Mouse (Mus musculus) layer of hippocampus, adult 2 months (tissue): Measurements from ENCODE around the gene Ppp3cb. TPM values are rescaled to one million over a fixed set of nuclear protein-coding genes. Genes with fewer than 3 reads are reported as not detected.
A peak's percentile ranks its signal among the peaks of the same experiment; 100 is the strongest.

Experiments
- DNase-seq, 2 experiments: peaks; one replicate each; pipeline ENCODE4 v3.0.0; 2022; ENCODE audit warnings: low spot score in 2 of 2
- H3K27ac ChIP-seq: fragments of 200-600 bp; 2 replicates; pipeline ENCODE4 v1.8.1; 2022
- H3K4me3 ChIP-seq: fragments of 200-600 bp; 2 replicates; pipeline ENCODE4 v1.8.1; 2022; ENCODE audit warnings: mild to moderate bottlenecking
- CTCF ChIP-seq: fragments of 200-600 bp; conservative IDR thresholded peaks from 2 replicates; pipeline ENCODE4 v1.8.1; 2022; ENCODE audit warnings: antibody characterized with exemption, mild to moderate bottlenecking, moderate library complexity
- total RNA-seq, 2 experiments: library from RNA; stranded (reverse); gene quantifications; 2 replicates each; pipeline ENCODE4 v1.2.3; 2021

Gene Ppp3cb
- total RNA-seq, 2 experiments from 2014 or later, result 302 to 305 TPM

GRCm38 (mm10) chr14:20544467-20545411 lies 1.6 kb downstream of the Ppp3cb start:
- DNase-seq, result no peak
- TF ChIP-seq CTCF, result peak; percentile 31; the same call in 1 of the 2 replicates
- Histone ChIP-seq H3K27ac (peak overlapping the region; percentile 98; the same call in 1 of the 2 replicates), H3K4me3 (peak overlapping the region; percentile 68)

DNA sequence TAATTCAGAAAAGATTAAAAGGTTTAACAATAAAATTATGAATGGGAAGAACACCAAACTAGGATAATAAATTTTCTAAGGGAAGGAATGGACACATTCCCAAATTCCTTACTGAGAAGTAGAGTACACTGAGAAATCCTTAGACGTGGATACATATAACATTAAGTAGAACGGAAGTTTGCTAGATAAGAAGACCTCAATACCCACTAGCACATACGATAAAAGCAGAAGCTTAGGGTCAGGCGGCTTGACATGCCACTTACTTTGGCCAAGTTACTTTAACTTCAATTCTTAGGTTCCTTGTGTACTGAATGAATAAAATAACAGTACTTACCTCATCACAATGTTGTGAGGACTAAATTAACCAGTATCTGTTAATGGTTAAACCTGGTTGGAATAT lies 16.7 kb downstream of the Ppp3cb start:
- H3K4me3 ChIP-seq, result no peak overlapping the region
- no peak for DNase-seq
- H3K27ac ChIP-seq, result no peak overlapping the region
- no peak for TF ChIP-seq CTCF

- no peak for TF ChIP-seq CTCF
- no peak for DNase-seq
- Histone ChIP-seq H3K4me3 (no peak overlapping the region), H3K27ac (no peak overlapping the region)
Measured at GRCm38 (mm10) chr14:20520179-20520578, 26.2 kb downstream of the Ppp3cb start.

- no peak overlapping the region for H3K4me3 ChIP-seq
- H3K27ac ChIP-seq, result no peak overlapping the region
- no peak for DNase-seq
- TF ChIP-seq CTCF, result no peak
Measured at GRCm38 (mm10) chr14:20508424-20508823, 37.9 kb downstream of the Ppp3cb start.

DNA sequence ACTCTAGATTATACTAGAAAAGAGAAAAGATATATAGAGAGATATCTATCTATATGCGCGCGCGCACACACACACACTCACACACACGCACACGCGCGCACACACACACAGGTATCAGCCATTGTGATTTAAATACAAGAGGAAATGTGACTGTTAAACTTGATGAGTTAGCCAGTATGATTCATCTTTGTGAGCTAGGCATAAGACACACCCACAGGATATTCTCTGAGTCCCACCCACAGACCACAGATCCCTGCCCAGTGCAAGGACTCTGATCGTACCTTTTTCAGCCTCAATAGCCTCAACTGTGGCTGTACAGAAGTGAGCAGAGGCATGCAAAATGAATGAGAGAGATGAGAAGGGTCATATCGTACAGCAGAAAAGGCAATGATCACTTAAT lies 43.4 kb downstream of the Ppp3cb start:
- TF ChIP-seq CTCF, result no peak
- Histone ChIP-seq H3K27ac (no peak overlapping the region), H3K4me3 (no peak overlapping the region)
- DNase-seq, result no peak

GRCm38 (mm10) chr14:20499982-20500381 lies 46.4 kb downstream of the Ppp3cb start:
- no peak for TF ChIP-seq CTCF
- Histone ChIP-seq H3K27ac (no peak overlapping the region), H3K4me3 (no peak overlapping the region)
- DNase-seq, result no peak

DNA sequence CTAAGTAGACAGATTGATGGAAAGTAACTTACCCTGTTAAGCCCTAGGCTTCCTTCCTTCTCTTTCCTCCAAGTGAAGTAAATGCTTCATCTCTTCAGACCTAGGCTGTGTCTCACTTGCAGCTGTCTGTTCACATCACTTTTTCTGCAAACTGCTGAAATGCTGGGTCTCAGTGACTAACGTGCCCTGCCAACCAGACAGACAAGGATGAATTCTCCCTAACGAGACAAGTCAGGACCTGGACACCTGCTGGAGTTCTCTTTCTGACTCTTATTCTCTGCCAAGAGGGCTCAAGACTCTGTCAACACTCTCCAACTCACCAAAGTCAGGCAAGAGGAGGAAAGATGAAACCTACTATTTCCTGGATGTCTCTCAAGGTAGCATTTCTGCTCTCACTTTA lies 49.8 kb downstream of the Ppp3cb start, which contains the start of gene Mss51:
Mss51 (minus strand) TSS at position 299 of the 400 bp plus-strand sequence.
- no peak for TF ChIP-seq CTCF
- Histone ChIP-seq H3K4me3 (no peak within 1 kb of the TSS), H3K27ac (no peak within 1 kb of the TSS)
- DNase-seq, result no peak

- no peak for TF ChIP-seq CTCF
- no peak overlapping the region for H3K27ac ChIP-seq
- H3K4me3 ChIP-seq, result no peak overlapping the region
- no peak for DNase-seq
Measured at GRCm38 (mm10) chr14:20486031-20486430, 60.3 kb downstream of the Ppp3cb start.

GRCm38 (mm10) chr14:20482051-20482751 lies 64.2 kb downstream of the Ppp3cb start:
- no peak for DNase-seq
- Histone ChIP-seq H3K4me3 (no peak overlapping the region), H3K27ac (no peak overlapping the region)
- no peak for TF ChIP-seq CTCF

- no peak for DNase-seq
- Histone ChIP-seq H3K27ac (no peak overlapping the region), H3K4me3 (no peak overlapping the region)
- TF ChIP-seq CTCF, result no peak
Measured at GRCm38 (mm10) chr14:20481211-20481610, 65.2 kb downstream of the Ppp3cb start.

GRCm38 (mm10) chr14:20480195-20480579 lies 66.2 kb downstream of the Ppp3cb start:
- H3K27ac ChIP-seq, result peak overlapping the region; percentile 88
- no peak for DNase-seq
- TF ChIP-seq CTCF, result no peak
- peak overlapping the region; percentile 71 for H3K4me3 ChIP-seq

DNA sequence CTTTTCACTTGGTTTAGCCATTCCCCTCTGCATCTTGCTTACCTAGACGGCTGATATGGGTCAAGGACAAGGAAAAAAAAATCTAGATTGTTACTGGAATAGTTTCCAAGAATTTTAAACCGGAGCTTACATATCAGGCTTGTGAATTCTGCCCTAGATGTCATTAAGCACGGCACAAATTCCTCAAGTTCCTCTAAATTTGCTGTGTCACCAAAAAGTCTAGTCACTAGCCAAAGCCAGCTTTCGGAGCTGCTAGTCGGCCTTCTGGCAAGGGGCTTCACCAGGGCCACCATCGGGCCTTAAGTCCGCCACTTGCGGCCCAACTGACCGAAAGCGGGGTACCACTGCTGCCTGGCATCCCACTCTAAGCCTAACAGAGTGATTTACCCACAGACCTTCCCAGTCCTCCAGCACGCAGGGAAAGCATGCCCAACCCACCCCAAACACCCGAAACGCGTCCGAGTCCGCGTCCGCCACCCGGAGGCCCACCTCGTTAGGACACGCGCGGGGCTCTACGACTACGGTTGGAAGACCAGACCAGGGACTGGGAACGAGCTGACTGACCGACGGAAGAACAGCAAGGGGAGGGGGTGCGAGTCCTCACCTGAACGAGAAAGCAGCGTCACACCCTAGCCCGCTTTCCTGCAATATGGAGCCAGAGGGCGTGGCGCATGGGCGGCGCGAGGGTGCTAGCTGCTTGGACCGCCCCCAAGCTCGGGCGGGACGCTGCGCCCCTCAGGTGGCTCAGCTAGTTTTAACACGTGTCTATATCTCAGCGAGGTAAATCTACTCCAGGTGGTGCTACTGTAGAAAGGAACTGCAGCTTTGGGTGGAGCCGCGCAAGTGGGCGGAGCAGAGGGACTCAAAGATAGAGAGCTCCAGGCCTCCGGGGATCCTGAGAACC lies 66.8 kb downstream of the Ppp3cb start, which contains the start of gene Anxa7:
Anxa7 (minus strand) TSS at position 843 of the 904 bp plus-strand sequence.
- peak; percentile 12; the same call in 1 of the 2 replicates for TF ChIP-seq CTCF
- Histone ChIP-seq H3K4me3 (peak within 1 kb of the TSS; percentile 71), H3K27ac (peak within 1 kb of the TSS; percentile 88)
- peak; percentile 63 to 66 for DNase-seq
